Mouse (Mus musculus): ENCODE results near the gene Atp1a1.

Atp1a1 gene

GRCm38 (mm10) chr3:101552621-101553620, 51.6 kb downstream of the Atp1a1 start:
- DNase-seq (ENCODE audit: low read depth), result no peak

- DNase-seq (ENCODE audit: low read depth), result no peak
Measured at GRCm38 (mm10) chr3:101551457-101552230, 52.8 kb downstream of the Atp1a1 start.

GRCm38 (mm10) chr3:101549749-101550148, 54.7 kb downstream of the Atp1a1 start:
- DNase-seq (ENCODE audit: low read depth), result no peak

- DNase-seq (ENCODE audit: low read depth), result no peak
Measured at GRCm38 (mm10) chr3:101544116-101544515, 60.4 kb downstream of the Atp1a1 start.

GRCm38 (mm10) chr3:101541571-101541970, 62.9 kb downstream of the Atp1a1 start:
- no peak for DNase-seq (ENCODE audit: low read depth)

- no peak for DNase-seq (ENCODE audit: low read depth)
Measured at GRCm38 (mm10) chr3:101540568-101540967, 63.9 kb downstream of the Atp1a1 start.

GRCm38 (mm10) chr3:101536322-101536721, 68.2 kb downstream of the Atp1a1 start:
- DNase-seq (ENCODE audit: low read depth), result no peak

GRCm38 (mm10) chr3:101534311-101534710, 70.2 kb downstream of the Atp1a1 start:
- no peak for DNase-seq (ENCODE audit: low read depth)

- no peak for DNase-seq (ENCODE audit: low read depth)
Measured at GRCm38 (mm10) chr3:101533373-101533772, 71.1 kb downstream of the Atp1a1 start.

- DNase-seq (ENCODE audit: low read depth), result no peak
Measured at GRCm38 (mm10) chr3:101530928-101531327, 73.6 kb downstream of the Atp1a1 start.

GRCm38 (mm10) chr3:101528900-101529594, 75.4 kb downstream of the Atp1a1 start:
- DNase-seq (ENCODE audit: low read depth), result no peak

GRCm38 (mm10) chr3:101528157-101528899, 76.2 kb downstream of the Atp1a1 start:
- no peak for DNase-seq (ENCODE audit: low read depth)

- DNase-seq (ENCODE audit: low read depth), result no peak
Measured at GRCm38 (mm10) chr3:101526603-101527002, 77.9 kb downstream of the Atp1a1 start.

Data from fibroblast of lung, adult 2 months (primary cell).